Mouse (Mus musculus) mature B cell (primary cell): Measurements from ENCODE around the gene Pidd1.

Experiments
- in situ Hi-C: fragments of 300-500 bp; cut with MboI; formaldehyde crosslinking; loops from 2 replicates; pipeline ENCODE4 v1.14.3; 2019

Gene Pidd1

DNA sequence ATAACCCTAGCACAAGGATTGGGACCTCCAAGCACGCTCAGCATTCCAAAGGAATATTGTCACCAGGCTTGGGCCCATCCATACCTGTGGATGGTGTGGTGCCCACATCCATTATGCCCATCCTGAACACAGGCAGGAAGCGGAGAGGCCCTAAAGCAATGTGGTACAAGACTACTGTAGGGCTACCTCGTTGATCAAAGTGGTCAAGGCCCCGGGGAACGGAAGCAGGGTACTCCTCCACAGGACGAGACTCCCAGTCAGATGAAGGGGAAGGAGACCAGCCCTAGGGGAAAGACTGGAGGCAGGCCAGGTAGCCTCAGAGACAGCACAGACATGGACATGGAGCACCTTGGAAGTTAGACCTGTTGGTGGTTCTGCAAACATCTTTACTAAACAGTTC, 28.9 kb upstream of the Pidd1 start:
- in situ Hi-C loops = loop anchor here (10.0 kb wide), 1 partner anchor 432 kb away; no protein-coding TSS in a partner anchor

DNA sequence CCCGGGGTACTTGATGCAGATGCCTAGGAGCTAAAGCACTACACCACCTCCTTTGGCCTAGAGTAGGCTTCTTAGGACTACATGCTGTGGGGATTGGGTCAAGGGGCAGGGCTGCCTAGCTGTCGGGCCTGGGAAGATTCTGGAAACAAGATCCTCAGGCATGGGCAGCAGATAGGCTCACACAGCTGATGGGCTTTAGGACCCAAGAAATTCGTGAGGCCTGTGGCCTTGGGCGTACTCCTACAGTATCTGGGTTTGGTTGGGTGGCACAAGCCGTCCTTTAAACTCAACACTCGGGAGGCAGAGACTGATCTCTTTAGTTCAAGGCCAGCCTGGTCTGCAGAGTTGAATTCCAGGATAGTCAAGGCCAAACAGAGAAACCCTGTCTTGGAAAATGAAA, 28.4 kb upstream of the Pidd1 start:
- in situ Hi-C loops = loop anchor here (10.0 kb wide), 1 partner anchor 433 kb away; no protein-coding TSS in a partner anchor

DNA sequence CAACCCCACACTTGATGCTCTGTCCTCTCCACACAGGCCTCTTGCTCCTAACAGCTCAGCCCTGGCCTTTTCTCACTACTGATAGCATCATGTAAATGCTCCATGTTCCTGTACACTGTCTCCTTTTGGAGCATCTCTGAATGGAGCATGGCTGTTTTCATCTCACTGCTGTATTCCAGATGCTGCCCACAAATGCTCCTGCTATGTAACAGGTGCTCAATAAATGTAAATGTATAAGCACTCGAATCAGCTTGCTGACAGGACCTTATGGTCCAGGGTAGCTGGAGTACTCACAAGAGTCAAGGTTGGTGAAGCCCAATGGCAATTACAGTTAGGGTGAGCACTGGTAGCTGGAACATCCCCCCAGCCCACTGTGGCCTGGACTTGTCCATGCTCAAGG, 27.4 kb upstream of the Pidd1 start:
- in situ Hi-C loops = loop anchor here (10.0 kb wide), 1 partner anchor 434 kb away; no protein-coding TSS in a partner anchor

DNA sequence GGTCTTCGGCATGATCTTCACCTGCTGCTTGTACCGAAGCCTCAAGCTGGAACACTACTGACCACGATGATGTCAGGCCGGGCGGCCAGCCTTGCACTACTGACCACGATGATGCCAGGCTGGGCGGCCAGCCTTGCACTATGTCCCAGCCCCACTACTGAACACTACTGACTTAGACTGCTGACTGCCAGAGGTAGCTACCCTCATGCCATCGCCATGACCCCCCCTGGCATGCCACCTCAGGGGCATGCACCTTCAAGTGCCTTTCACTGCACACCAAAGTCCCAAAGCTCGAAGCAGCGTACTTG, 26.8 kb upstream of the Pidd1 start:
- in situ Hi-C loops = loop anchor here (10.0 kb wide), 1 partner anchor 434 kb away; no protein-coding TSS in a partner anchor

DNA sequence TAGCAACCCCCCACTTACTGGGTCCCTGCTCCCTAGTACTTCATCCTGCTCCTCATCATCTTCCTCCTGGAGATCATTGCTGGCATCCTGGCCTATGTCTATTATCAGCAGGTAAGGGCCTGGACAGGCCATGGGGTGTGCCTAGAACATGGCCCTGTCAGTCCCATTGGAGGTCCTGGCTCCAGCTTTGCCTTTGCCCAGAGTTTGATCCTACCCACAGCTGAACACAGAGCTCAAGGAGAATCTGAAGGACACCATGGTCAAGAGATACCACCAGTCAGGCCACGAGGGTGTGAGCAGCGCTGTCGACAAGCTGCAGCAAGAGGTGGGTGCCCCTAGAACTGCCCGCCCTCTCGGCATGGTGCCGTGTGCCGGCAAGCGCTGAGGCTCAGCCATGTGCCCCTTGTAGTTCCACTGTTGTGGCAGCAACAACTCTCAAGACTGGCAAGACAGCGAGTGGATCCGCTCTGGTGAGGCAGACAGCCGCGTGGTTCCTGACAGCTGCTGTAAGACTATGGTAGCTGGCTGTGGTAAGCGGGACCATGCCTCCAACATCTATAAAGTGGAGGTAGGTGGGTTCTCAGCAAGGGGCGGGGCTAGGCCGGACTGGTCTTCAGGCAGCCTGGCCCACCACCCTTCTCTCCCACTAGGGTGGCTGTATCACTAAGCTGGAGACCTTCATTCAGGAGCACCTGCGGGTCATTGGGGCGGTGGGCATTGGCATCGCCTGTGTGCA, 26.2 kb upstream of the Pidd1 start:
- in situ Hi-C loops = loop anchor here (10.0 kb wide), 1 partner anchor 435 kb away; no protein-coding TSS in a partner anchor

DNA sequence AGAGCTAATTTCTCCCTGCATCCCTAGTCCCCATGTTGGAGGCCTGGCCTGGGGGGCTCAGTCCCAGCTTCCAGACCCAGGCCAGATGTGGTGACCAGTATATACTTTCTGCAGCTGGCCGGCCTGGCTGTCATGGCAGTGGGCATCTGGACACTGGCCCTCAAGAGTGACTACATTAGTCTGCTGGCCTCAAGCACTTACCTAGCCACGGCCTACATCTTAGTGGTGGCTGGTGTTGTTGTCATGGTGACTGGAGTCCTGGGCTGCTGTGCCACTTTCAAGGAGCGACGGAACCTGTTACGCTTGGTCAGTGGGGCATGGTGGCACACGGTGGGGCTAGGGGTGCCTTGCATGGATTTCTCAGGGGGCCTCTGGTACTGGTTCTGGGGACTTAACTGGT, 25.5 kb upstream of the Pidd1 start:
- in situ Hi-C loops = no loop called here

DNA sequence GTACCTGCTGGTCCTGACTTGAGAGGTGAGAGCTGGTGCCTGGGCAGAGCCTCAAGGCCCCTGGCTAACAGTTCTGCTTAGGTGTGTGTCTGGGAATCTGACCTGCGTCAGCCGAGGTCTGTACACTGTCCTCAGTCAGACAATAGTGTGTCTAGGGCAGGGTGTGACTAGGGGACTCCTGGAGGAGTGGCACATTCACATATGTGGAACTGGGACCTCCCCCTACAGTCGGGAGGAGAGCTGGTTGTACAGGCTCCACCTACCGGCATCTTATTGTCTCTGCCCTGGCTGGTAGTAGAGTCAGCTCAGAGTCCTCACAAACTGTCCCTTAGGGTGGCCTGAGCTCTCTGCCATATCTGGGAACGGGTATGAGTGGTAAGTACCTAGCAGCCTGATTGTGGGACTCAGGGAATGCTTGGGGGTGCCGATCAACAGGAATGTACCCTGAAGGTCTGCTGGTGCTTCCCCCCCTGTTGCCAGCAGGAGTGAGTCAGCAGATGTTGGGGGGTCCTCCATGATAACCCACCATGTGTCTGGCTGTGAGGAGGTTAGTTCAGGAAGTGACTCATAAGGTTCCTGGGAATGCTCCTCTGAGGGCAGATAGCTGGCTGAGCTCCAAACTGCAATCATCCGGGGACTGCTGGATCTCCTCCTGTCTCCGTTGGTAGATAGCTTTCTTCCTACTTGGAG, 24.8 kb upstream of the Pidd1 start:
- in situ Hi-C loops = no loop called here

DNA sequence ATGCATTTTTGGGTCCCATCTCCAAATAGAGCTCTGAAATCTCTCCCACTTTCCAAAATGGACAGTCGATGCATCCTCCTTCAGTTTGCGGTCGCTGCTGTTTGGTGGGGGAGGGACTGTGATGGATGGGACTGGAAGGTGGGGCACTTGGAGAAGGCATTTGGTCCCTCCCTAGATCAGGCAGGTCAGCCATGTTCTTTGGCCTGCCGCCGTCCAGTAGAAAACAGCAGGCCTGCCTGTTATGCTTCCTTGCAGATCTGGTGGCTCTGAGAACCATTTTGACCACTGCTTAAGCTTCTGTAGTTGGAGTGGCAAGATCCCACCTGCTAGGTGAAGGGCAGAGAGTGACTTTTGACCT, 24.3 kb upstream of the Pidd1 start:
- in situ Hi-C loops = no loop called here

DNA sequence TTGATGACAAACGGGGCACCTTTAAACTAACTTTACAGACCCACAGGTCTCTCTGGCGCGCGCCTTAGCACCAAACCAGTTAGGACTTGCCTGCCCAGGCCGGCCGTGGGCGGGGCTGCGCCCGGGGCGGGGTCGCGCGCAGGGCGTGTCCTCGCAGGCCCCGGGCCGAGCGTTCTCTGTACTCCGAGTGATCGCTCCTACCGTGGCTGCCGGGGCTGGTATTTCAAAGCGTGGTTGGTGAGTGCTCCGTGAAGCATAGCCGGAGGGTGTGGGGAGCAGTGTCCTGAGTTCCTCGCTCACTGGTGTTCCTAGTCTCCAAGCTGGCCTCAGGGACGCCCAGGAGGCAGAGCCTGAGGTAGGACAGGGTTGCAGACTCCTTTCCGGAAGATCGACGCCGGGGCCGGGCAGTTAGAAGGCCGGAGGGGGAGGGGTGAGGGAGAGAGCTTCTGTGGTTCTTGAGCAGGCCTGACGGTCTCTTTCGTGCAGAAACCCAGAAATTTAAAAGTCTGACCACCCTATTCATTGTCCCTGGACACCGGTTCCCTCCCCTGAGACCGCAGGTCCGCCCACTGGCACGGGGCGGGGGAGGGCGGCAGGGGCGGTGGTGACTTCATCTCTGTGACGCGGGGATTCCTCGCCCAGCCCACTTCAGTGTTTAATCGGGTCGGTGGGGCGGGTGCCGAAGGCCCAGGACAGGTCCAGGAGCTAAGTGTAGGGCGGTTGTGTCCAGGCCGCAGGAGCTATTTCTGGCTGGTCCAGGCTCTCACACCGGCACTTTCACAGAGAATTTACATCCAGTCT, 23.6 kb upstream of the Pidd1 start, which contains the start of gene Cd151:
Cd151 (plus strand) TSS at position 163 of the 801 bp plus-strand sequence.
- in situ Hi-C loops = no loop called here

DNA sequence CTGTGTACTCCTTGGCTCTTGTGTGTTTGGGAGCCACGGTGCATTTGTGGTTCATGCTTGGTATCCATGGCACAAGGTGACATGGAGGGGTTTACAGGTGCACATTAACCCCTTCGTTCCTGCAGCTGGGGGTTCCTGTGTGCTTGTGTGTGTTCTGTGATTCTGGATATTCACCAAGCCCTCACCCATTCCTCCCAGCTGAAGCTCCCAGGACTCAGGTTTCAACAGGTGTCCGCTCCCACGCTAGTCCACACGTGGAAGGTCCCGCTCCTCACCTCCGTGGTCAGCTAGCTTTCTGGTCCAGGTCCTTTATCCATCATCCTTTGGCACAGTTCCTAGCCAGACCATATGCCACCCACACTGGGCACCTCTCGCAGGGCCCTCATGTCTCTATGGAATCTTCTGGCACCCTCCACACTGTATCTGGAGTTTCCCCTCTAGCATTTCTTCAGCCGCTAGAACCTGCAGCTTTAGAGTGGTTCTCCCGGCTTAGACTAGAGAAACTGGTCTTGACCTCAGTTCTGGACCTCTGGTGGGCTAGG, 22.9 kb upstream of the Pidd1 start:
- in situ Hi-C loops = no loop called here

DNA sequence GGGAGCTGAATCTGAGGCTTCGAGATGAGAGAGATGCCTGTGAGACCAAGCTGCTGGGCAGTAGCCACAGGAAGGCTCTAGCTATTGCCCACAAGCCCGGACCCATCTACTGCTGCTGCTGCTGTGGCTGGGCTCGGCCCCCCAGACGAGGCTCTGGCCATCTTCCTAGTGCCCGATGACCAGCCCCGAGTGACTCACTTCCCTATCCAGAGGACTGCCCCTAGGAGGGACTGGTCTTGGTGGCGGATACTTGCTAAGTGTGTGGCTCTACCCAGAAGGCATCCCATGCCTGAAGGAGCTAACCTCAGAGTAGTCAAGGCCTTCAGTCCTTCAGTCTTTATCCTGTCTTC, 22.2 kb upstream of the Pidd1 start:
- in situ Hi-C loops = no loop called here

DNA sequence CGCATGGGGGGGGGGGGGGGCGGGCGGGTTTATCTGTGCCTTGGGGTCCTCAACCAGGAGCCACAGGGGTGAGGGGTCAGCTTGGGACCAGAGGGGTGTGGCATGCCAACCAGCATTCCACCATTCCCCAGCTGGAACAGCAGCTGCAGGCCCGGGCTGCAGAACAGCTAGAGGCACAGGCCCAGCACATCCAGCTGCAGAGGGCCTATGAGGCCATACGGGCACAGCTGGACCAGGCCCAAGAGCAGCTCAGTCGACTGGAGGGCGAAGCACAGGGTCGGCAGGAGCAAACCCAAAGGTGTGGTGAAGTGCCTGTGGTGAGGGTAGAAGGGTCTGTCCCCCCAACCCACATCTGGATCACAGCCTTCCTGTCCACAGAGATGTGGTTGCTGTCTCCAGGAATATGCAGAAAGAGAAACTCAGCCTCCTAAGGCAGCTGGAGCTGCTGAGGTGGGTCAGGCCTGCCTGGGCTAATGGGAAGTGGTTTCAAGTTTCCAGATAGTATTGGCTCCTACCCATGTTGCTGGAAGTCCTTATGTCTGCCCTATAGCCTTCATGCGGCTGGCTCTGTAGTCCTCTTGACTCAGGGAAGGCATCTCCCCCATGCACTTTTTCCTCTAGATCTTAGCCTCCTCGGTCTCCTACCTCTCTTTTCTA, 21.7 kb upstream of the Pidd1 start:
- in situ Hi-C loops = no loop called here

DNA sequence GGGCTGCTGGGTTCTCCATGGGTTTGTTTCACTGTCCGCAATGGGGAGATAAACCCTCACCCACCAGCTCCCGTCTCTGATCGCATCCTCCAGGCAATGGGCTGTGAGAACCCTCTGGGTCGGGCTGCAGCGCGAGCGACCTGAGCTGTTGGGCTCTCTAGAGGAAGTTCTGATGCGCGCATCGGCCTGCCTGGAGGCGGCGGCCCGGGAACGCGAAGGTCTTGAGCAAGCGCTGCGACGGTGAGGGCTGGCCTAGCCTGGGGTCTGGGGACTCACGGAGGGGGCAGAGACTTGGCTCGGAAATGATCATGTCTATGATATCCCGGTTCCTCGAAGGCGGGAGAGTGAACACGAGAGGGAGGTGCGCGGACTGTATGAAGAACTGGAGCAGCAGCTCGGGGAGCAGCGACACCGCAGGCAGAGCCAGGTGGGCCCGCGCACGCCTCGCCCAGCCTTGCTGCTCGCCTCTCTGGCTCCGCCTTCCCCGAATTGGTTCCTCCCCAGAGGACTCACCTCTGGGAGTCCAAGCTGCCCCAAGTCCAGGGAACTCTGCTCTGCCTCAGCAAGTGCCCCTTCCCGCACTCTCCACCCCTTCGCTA, 20.9 kb upstream of the Pidd1 start:
- in situ Hi-C loops = no loop called here

DNA sequence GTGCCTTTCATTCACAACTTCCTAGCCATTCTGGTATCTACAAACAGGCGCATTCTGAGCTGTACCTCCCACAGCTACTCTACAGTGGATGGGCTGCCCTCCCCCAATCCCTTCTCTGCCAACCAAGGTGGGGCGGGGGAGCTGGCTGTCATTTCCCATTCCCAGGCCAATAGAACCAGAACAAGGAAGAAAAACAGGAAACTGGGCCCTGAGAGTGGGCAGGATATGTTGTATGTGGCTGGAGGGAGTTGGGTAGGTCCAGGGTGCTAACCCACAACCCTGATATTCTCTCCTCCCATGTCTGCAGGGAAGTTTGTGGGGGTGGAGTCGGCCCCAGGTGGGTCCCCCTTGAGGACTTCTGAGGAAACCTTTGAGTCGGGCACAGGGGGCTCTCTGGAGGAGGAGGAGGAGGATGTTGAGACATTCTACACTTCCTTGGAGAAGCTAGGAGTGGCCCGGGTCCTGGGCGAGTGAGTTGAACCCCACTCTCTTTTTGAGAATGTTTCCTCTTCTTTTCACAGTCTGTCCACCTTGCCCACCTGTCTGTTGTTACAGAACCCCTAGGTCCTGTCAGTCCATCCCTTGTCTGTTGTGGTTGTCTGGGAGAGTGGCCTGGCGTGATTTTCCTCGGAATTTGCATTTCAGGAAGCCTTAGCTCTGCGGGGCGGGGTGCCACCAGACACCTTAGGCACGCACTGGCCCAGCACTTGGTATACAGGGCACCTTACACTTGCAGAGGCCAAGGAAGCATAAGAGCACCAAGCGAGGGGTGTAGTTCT, 20.2 kb upstream of the Pidd1 start:
- in situ Hi-C loops = no loop called here

DNA sequence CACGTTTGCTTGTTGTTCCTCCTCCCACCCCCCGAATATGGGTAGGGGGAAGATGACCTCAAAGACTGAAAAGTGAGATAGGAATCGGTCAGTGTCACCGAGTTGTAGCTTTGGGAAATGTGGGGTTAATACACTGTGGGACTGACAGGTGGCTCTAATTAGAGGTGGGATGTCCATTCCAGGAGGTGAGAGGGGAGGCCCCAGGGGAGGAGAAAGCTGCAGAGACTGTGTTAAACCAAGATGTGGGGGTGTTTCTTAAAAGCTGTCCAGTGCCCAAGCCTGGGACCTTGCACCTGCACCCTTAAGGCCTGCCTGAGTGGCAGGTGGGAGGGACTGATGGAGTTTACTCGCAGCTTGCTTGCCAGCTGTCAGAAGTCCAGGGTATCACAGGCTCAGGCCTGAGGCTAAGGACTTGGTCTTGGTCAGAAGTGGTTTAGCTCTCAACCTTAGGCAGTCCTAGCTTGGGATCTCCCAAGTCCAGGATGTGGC, 18.6 kb upstream of the Pidd1 start:
- in situ Hi-C loops = no loop called here

DNA sequence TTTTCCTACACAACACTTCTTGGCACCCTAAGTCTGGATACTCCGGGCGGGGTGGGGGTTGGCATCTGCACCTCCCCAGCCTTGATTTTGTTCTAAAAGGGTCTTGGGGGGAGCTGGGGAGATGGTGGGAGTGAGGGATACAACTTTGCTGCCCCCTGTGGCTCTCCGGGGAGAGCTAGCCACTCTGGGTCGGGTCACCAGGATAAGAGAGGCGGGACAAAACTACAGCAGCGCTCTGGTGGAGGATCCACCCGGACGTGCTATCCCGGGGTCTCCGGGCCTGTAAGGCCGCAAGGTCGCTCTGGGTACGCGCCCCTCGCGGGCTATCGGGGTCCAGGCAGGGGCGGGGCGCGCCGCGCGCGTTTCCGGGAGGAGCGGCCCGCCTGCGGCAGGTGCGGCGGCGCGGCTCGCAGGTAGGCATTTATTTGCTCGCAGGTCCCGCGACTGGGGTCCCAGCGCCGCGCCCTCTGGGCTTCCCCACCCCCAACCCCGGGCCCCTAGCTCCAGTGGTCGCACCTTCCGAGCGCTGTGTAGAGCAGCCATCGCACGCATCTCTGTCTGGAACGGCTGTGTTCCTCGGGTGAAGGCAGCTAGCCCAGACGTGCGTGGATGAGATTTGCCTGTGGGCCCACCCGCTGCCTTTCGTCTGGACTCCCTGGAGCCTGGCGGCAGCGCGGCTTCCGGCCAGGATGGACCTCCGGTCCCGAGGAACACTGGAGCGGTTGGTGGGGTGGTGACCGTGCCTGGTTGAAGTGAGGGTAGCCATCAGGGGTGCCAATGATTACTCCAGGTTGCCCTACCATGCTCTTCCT, 17.9 kb upstream of the Pidd1 start:
- in situ Hi-C loops = no loop called here

DNA sequence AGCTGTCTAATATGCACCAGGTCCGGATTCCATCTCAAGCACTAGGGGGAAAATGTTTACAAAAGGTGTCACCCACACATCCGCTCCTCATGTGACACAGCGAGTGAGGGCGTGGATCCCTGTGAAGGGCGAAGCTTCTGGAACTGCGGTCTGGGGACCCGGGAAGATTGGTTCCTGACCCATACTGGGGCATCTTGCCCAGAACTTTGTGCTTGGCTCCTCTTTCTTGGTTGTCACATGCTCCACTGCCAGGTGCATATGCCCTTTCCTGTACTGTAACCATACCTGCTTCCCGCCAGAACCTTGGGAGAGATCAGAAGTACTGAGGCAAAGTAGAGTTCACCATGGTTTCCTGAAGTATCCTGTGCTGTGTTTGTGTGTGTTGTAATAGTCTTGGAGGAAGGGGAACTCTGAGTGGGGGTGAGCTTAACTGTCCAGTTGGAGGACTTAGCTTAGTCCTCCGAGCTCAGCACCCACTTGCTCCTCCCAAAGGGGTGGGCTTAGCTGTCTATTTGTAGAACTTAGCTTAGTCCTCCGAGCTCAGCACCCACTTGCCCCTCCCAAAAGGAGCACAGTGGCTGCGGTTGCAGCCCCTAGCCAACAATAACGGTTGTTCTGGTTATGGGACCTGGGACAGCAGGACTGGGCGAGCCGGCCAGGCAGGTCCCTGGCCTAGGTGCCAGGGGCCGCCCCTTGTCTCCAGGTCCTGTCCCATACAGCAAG, 16.7 kb upstream of the Pidd1 start, which contains the start of gene Cracr2b:
Cracr2b (plus strand) TSS at position 704 of the 723 bp plus-strand sequence.
- in situ Hi-C loops = no loop called here

DNA sequence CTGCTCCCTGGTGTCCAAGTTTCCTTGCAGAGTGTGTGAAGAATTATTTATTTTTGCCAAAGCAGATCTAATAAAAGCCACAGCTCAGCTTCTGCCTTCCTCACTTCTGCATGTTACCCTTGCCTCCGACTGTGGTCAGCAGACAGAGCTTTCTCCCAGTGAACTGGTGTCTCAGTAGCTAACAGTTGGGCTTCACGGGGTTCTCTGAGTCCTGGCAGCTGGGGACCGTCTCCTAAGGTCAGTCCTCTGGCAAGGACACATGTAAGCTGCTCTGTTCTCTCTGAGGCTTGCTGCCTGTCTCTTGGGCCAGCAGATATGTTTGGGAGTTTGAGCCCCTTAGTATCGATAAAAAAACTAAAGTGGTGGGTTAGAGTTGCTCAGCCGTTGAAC, 16.2 kb upstream of the Pidd1 start:
- in situ Hi-C loops = no loop called here

DNA sequence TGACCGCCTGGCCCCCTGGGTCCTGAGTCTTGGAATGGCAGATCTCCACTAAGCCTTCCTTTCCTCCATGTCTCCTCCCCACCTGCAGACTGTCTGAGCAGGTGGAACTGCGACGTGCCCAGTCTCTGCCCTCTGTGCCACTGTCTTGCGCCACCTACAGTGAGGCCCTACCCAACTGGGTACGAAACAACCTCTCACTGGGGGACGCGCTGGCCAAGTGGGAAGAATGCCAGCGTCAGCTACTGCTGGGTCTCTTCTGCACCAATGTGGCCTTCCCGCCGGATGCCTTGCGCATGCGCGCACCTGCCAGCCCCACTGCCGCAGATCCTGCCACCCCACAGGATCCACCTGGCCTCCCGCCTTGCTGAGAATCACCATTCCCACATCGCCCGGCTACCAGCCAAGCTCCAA, 15.5 kb upstream of the Pidd1 start:
- in situ Hi-C loops = no loop called here
